Mouse (Mus musculus) heart, postnatal 0 days (tissue): ENCODE data around the gene Gm527. TPM values are rescaled to one million over a fixed set of nuclear protein-coding genes. Genes with fewer than 3 reads are reported as not detected.

Source experiments
- ATAC-seq: fragments of 200-750 bp; cut with Nextera tagmentation; 2 replicates; pipeline ENCODE4 v1.8.0; 2017; ENCODE audit warnings: low read depth, moderate number of reproducible peaks, moderate library complexity; ENCODE audit not compliant: insufficient read depth
- DNase-seq: peaks from one replicate; pipeline ENCODE4 v3.0.0-alpha.2; 2016; ENCODE audit warnings: low spot score
- H3K27ac ChIP-seq: fragments of 300-500 bp; sonication (generic); 2 replicates; pipeline ENCODE4 v1.5.1; 2014; ENCODE audit warnings: low read depth, mild to moderate bottlenecking
- H3K27me3 ChIP-seq: fragments of 300-500 bp; sonication (generic); 2 replicates; pipeline ENCODE4 v1.6.1; 2014; ENCODE audit warnings: low read length, mixed read lengths; ENCODE audit not compliant: control insufficient read depth, insufficient read depth
- H3K36me3 ChIP-seq: fragments of 300-500 bp; sonication (generic); replicated peaks from 2 replicates; pipeline ENCODE4 v1.6.1; 2014; ENCODE audit warnings: low read length, mixed read lengths; ENCODE audit not compliant: control insufficient read depth, insufficient read depth
- H3K4me1 ChIP-seq: fragments of 300-500 bp; sonication (generic); 2 replicates; pipeline ENCODE4 v1.6.1; 2014; ENCODE audit warnings: antibody characterized with exemption; ENCODE audit not compliant: control insufficient read depth, insufficient read depth
- H3K4me2 ChIP-seq: fragments of 300-500 bp; sonication (generic); 2 replicates; pipeline ENCODE4 v1.6.1; 2014; ENCODE audit warnings: low read depth, mild to moderate bottlenecking, low read length, moderate library complexity
- H3K4me3 ChIP-seq: fragments of 300-500 bp; sonication (generic); 2 replicates; pipeline ENCODE4 v1.5.1; 2014; ENCODE audit warnings: low read depth, low read length
- H3K9ac ChIP-seq: fragments of 300-500 bp; sonication (generic); replicated peaks from 2 replicates; pipeline ENCODE4 v1.6.1; 2014; ENCODE audit warnings: low read depth, low read length, mixed read lengths
- H3K9me3 ChIP-seq: fragments of 300-500 bp; sonication (generic); replicated peaks from 2 replicates; pipeline ENCODE4 v1.6.1; 2016; ENCODE audit warnings: low read length; ENCODE audit not compliant: control insufficient read depth
- CTCF ChIP-seq: IDR thresholded peaks from 2 replicates; pipeline ENCODE4 v1.5.1; 2016; ENCODE audit warnings: antibody characterized with exemption, control low read depth, low read depth
- EP300 ChIP-seq: IDR thresholded peaks from 2 replicates; pipeline ENCODE4 v1.6.1; 2016; ENCODE audit warnings: antibody characterized with exemption, low read depth
- WGBS: fragments of 180-500 bp; shearing (Covaris S2); extraction: QIAGEN DNeasy Blood & Tissue Kit; methylation state at CpG from one replicate; pipeline ENCODE4 v1.1.7; 2014; 5-methylcytosine and 5-hydroxymethylcytosine counted together
- polyA plus RNA-seq: library from polyadenylated mRNA; unstranded; fragments of >200 nt; fragmentation: Nextera tagmentation; extraction: Ambion mirVana; gene quantifications from 2 replicates; pipeline ENCODE4 v1.2.1, GENCODE M21; 2015
- total RNA-seq: library from RNA; depleted of rRNA; stranded (reverse); fragments of >200 nt; gene quantifications from 2 replicates; pipeline ENCODE4 v1.2.3, GENCODE M21; 2014; ENCODE audit warnings: low replicate concordance; rRNA removed

Gm527 gene
- total RNA-seq (1.1 and 6.5 TPM in 2 replicates), polyA plus RNA-seq (1.6 and 1.9 TPM in 2 replicates)

DNA sequence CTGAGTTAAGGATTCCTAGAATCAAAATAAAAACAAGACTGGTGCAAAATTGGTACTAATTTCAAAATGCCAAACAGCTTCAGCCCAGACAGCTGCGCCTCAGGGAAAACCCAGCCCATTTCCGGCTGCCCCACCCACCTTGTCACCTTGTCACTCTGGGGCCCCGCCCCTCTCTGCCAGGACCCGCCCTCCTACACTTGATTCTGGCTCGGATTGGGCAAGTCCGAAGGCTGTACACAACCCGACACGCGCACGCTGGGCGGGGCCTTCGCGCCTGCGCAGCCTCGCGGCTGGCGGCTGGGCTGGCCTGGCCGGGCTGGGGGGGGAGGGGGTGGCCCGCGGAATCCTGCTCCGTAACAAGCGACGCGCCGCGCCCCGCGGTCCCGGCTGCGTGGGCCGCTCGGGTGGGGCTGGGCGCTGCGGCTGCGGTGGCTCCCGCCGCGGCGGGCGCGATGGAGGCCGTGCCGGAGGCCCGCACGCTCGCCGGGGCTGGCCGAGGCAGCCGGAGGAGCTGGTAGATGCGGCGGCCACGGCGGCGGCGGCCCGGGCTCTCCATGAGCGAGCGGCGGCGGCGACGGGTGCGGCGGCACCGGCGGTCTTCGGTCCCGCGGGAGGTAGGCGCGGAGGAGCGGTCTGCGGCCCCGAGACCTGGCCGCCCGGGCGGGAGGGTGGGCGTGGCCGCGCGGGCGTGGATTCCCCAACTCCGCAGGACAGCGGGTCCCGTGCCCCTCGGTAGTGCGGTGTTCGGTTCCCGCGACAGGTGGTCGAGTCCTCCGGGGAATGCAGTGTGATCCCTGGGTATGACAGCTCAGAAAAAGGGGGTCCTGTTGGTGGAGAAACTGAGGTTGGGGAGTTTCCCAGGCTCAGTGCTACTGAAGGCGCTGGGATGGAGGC lies at the start of gene Gm527:
TSS of gene Gm527 (plus strand) at position 329 of the 894 bp plus-strand sequence.
- no peaks in the 10 kb centered on the region for H3K36me3 ChIP-seq
- H3K27ac ChIP-seq, result peak within 1 kb of the TSS; percentile 43
- peak within 1 kb of the TSS; percentile 67 for H3K9ac ChIP-seq
- DNase-seq (peak; percentile 96), ATAC-seq (peak; percentile 100)
- no peak for TF ChIP-seq EP300
- TF ChIP-seq CTCF, result no peak
- WGBS, result under 1% methylated on average over 78 of the region's 93 CpGs
- H3K4me1 ChIP-seq, result 0 out of 2 replicates have a peak, but pooled peaks cover 4% of the 10 kb centered on the region
- H3K4me3 ChIP-seq, result peak within 1 kb of the TSS; percentile 86
- H3K27me3 ChIP-seq, result no peaks in the 10 kb centered on the region
- H3K4me2 ChIP-seq, result peak within 1 kb of the TSS; percentile 84
- no peaks in the 10 kb centered on the region for H3K9me3 ChIP-seq

- H3K4me2 ChIP-seq, result no peak overlapping the region
- TF ChIP-seq EP300 (no peak), CTCF (no peak)
- H3K27me3 ChIP-seq, result no peaks in the 10 kb centered on the region
- no peaks in the 10 kb centered on the region for H3K36me3 ChIP-seq
- H3K4me3 ChIP-seq, result no peak overlapping the region
- H3K9me3 ChIP-seq, result no peaks in the 10 kb centered on the region
- ATAC-seq, result no peak
- DNase-seq, result no peak
- no peak overlapping the region for H3K27ac ChIP-seq
- H3K4me1 ChIP-seq, result 0 out of 2 replicates have a peak, but pooled peaks cover 2% of the 10 kb centered on the region
- no peak overlapping the region for H3K9ac ChIP-seq
- WGBS, result 42% methylated on average over 4 of the region's 4 CpGs
Measured at GRCm38 (mm10) chr12:64871103-64871502, 46.6 kb upstream of the Gm527 start.

DNA sequence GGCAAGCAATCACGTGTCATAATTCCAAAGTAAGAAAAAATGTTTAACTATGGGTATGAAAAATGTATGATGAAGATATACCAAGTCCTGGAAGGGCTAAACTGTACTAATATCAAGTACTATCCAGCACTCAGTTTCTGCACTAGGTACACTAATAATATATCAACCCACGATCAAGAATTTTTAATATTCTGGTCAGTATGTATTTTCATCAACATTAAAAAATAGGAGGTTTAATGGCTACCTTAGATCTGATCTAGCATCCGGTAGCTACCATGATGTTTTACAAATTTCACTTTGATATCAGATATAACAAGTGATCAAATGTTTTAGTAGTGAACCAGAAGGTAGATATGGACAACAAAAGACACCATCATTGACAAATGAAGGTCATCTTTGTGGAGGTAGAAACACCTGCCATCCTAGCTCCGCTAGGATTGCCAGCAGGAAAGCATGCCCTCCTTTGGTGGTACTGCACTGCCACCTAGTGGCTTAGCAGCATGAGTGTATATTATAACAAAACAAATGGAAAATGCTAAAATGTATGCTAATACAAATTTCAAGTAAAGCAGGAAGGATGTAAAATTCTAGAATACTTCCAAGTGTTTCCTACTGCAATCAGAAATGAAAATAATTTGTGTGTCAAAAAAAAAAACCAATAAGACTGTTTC lies 20.5 kb upstream of the Gm527 start:
- no peak for ATAC-seq
- Histone ChIP-seq H3K4me1 (no peaks in the 10 kb centered on the region), H3K27me3 (no peaks in the 10 kb centered on the region), H3K9ac (no peak overlapping the region), H3K36me3 (no peaks in the 10 kb centered on the region), H3K4me3 (no peak overlapping the region), H3K9me3 (no peaks in the 10 kb centered on the region), H3K4me2 (no peak overlapping the region), H3K27ac (no peak overlapping the region)
- 27% methylated on average over 4 of the region's 4 CpGs for WGBS
- no peak for TF ChIP-seq EP300
- peak; percentile 91 for TF ChIP-seq CTCF
- DNase-seq, result peak; percentile 29

- H3K4me1 ChIP-seq, result no peaks in the 10 kb centered on the region
- 19% methylated on average over 8 of the region's 8 CpGs for WGBS
- H3K4me2 ChIP-seq, result no peak overlapping the region
- ATAC-seq, result peak; percentile 64; the same call in 1 of the 2 replicates
- no peaks in the 10 kb centered on the region for H3K27me3 ChIP-seq
- H3K4me3 ChIP-seq, result no peak overlapping the region
- no peaks in the 10 kb centered on the region for H3K9me3 ChIP-seq
- H3K9ac ChIP-seq, result no peak overlapping the region
- H3K27ac ChIP-seq, result no peak overlapping the region
- peak; percentile 26 for DNase-seq
- H3K36me3 ChIP-seq, result no peaks in the 10 kb centered on the region
- TF ChIP-seq CTCF, result no peak
- no peak for TF ChIP-seq EP300
Measured at GRCm38 (mm10) chr12:64902506-64902905, 15.2 kb upstream of the Gm527 start.

DNA sequence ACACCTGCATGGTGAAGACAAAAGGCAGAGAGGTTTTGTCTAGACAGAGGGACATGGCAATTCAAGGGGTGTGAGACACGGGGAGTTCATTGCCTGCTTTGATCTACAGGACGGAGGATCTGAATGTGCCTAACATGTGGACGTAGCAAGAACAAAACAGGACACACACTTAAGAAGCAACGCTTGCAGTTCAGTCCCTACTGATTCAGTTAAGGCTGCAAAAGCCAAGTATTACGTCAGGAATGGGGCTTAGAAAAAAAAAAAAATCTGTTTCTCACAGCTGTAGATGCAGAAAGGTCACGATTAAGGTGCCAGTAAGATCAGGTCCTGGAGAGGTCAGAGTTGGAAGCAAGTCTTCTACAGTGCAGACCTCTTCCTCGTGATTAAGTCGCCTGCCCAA lies 14.5 kb upstream of the Gm527 start:
- WGBS, result 59% methylated on average over 8 of the region's 8 CpGs
- no peak for ATAC-seq
- no peak for TF ChIP-seq CTCF
- no peak for TF ChIP-seq EP300

More for the DNA sequence above, 14.5 kb upstream of the Gm527 start:
- no peak overlapping the region for H3K4me3 ChIP-seq
- no peak overlapping the region for H3K27ac ChIP-seq
- H3K27me3 ChIP-seq, result no peaks in the 10 kb centered on the region
- no peak for DNase-seq
- no peak overlapping the region for H3K9ac ChIP-seq
- no peaks in the 10 kb centered on the region for H3K4me1 ChIP-seq
- H3K4me2 ChIP-seq, result no peak overlapping the region
- H3K9me3 ChIP-seq, result no peaks in the 10 kb centered on the region
- H3K36me3 ChIP-seq, result no peaks in the 10 kb centered on the region
